Mouse (Mus musculus) kidney, embryonic 15.5 days (tissue): ENCODE measurements at regions not wholly inside any gene's neighbourhood (a gene's known extent, or its start where the extent isn't known, plus 50 kb on each side); places are given as distances from the start of the nearest gene placed in this dataset.
"Not testable (repeated sequence)": the region's sequence is repeated elsewhere in the genome, so short reads cannot be mapped to it uniquely, and the experiment has no call there.

Source experiments
- ATAC-seq: fragments of 200-750 bp; cut with Nextera tagmentation; replicated peaks from 2 replicates; pipeline ENCODE4 v1.8.0; 2017; ENCODE audit warnings: moderate TSS enrichment; ENCODE audit not compliant: low FRiP score
- H3K27ac ChIP-seq: fragments of 300-500 bp; sonication (generic); 2 replicates; pipeline ENCODE4 v1.5.1; 2015; ENCODE audit warnings: mild to moderate bottlenecking, inconsistent platforms
- H3K27me3 ChIP-seq: fragments of 300-500 bp; sonication (generic); 2 replicates; pipeline ENCODE4 v1.6.1; 2015; ENCODE audit warnings: inconsistent platforms
- H3K36me3 ChIP-seq: fragments of 300-500 bp; sonication (generic); 2 replicates; pipeline ENCODE4 v1.6.1; 2015; ENCODE audit warnings: inconsistent platforms
- H3K4me1 ChIP-seq: fragments of 300-500 bp; sonication (generic); 2 replicates; pipeline ENCODE4 v1.6.1; 2015; ENCODE audit warnings: inconsistent platforms
- H3K4me2 ChIP-seq: fragments of 300-500 bp; sonication (generic); 2 replicates; pipeline ENCODE4 v1.6.1; 2015; ENCODE audit warnings: moderate library complexity, mild to moderate bottlenecking, inconsistent platforms
- H3K4me3 ChIP-seq: fragments of 300-500 bp; sonication (generic); replicated peaks from 2 replicates; pipeline ENCODE4 v1.5.1; 2015; ENCODE audit warnings: mild to moderate bottlenecking, inconsistent platforms
- H3K9ac ChIP-seq: fragments of 300-500 bp; sonication (generic); 2 replicates; pipeline ENCODE4 v1.6.1; 2015; ENCODE audit warnings: mild to moderate bottlenecking, inconsistent platforms
- H3K9me3 ChIP-seq: fragments of 300-500 bp; sonication (generic); replicated peaks from 2 replicates; pipeline ENCODE4 v1.6.1; 2016; ENCODE audit warnings: inconsistent platforms
- WGBS: fragments of 180-500 bp; shearing (Covaris S2); methylation state at CpG from one replicate; pipeline ENCODE4 v1.1.7; 2015; ENCODE audit warnings: mixed read lengths; 5-methylcytosine and 5-hydroxymethylcytosine counted together

DNA sequence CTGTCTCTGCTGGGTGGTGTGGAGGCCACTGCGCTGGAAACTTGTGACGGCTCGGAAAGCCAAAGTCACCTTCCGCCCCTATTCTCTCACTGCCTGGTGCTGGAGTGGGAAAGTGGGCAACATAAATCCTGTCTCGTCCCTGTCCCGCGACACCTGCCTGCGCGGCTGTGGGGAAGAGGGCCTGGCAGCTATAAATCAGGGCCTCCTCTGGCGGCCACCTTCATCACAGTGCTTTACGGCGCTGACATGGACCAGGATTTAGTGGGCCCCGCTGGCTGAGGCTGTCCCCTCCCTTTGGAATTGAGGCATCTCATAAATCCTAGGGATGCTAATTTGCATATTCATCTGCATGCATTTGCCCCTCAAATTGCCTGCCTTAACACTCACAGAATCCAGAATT is 287.1 kb downstream of the Cyp26b1 start:
- no peak overlapping the region for H3K4me2 ChIP-seq
- no peak for ATAC-seq
- H3K4me3 ChIP-seq, result no peak overlapping the region
- peaks cover 45% of the 10 kb centered on the region for H3K27me3 ChIP-seq
- WGBS, result 20% methylated on average over 13 of the region's 13 CpGs
- H3K4me1 ChIP-seq, result 0 out of 2 replicates have a peak, but pooled peaks cover 5% of the 10 kb centered on the region
- no peaks in the 10 kb centered on the region for H3K36me3 ChIP-seq
- H3K27ac ChIP-seq, result no peak overlapping the region
- H3K9me3 ChIP-seq, result no peaks in the 10 kb centered on the region
- no peak overlapping the region for H3K9ac ChIP-seq

DNA sequence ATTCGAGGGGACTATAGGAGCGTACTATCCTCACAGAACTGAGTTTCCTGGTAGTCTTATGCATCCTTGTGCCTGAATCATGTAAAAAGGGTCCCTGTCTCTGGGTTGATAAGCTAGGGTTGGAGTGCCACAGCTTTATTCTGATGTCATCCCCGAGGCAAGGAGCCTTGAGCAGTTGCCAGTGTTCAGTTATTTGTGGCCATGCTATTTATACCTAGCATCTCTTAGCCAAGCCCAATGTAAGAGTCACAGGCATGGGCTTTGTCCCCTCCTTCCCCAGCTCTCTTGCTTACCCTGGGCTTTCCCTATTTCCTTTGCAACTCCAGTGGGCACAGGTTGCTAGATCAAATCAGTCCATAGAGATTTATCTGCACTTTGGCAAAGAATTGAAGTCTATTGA is 288.6 kb downstream of the Cyp26b1 start:
- WGBS, result 85% methylated on average over 3 of the region's 3 CpGs
- peaks cover 37% of the 10 kb centered on the region for H3K27me3 ChIP-seq
- H3K9me3 ChIP-seq, result no peaks in the 10 kb centered on the region
- H3K4me1 ChIP-seq, result no peaks in the 10 kb centered on the region
- no peak overlapping the region for H3K9ac ChIP-seq
- no peaks in the 10 kb centered on the region for H3K36me3 ChIP-seq
- no peak overlapping the region for H3K4me3 ChIP-seq
- no peak for ATAC-seq
- no peak overlapping the region for H3K27ac ChIP-seq
- no peak overlapping the region for H3K4me2 ChIP-seq

DNA sequence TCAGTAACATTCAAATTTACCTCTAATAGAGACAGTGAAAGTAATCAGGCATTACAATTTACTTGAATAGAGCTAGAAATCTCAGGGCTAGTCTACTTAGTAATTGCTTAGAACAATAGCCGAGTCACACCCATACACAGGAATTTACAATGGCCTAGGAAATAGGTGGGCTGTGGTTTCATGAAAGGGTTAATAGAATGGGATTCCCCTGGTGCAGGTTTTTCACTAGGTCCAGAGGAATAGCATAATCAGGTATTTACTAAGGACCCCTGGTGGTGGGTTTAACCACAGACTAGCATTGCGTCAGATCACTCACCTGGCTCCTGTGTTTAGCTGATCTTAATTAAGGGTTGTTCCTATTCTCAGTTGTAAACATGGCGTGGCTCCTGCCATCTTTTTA is 290.8 kb downstream of the Cyp26b1 start:
- not testable (repeated sequence) for H3K36me3 ChIP-seq, H3K4me3 ChIP-seq, H3K9me3 ChIP-seq, H3K27ac ChIP-seq, H3K4me1 ChIP-seq, ATAC-seq, H3K4me2 ChIP-seq, H3K9ac ChIP-seq
- whole genome bisulfite sequencing, result 85% methylated on average over 3 of the region's 3 CpGs
- peaks cover 20% of the 10 kb centered on the region for H3K27me3 ChIP-seq

DNA sequence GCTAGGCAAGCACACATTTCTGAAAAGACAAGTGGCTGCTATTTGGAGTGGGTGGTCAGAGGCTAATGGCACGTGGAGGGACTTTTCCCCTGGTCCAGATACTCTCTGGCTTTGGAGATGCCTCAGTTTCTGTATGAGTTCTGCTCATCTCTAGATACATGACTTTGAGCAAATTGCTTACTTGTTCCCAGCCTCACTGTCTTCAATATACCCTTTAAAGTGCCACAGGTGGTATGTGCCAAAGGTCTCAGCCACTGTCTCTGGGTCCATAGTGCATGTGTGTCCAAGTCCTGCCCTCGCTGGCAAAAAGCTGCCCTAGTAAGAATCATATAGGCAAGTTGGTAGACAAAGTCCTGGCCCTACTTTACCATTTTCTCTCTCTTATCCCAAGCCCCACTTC is 291.5 kb downstream of the Dysf start:
- WGBS, result 80% methylated on average over 2 of the region's 2 CpGs
- Histone ChIP-seq H3K9ac (no peak overlapping the region), H3K27ac (no peak overlapping the region), H3K9me3 (no peaks in the 10 kb centered on the region), H3K4me2 (no peak overlapping the region), H3K36me3 (no peaks in the 10 kb centered on the region), H3K4me3 (no peak overlapping the region), H3K27me3 (peaks cover 12% of the 10 kb centered on the region; the same call in 1 of the 2 replicates), H3K4me1 (no peaks in the 10 kb centered on the region)
- no peak for ATAC-seq

DNA sequence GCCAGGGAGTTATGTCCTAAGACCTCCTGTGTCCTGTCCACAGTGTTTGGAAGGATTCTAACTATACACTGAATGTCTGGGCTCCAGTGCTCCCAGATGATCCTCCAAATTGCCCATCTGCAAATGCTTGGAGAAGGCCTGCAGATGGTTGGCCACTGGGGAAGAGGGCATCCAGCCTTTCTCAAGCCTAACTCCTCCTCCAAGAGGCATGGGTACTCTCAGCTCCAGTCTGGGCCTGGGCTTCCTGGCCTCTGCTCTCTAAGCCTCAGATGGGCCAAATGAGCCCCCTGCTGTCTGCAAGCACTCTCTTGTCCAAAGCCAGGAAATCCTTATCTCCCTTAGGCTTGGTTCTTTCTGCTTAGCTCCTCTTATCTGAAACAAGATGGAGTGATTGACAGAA is 290.8 kb downstream of the Dysf start:
- H3K27ac ChIP-seq, result no peak overlapping the region
- H3K36me3 ChIP-seq, result no peaks in the 10 kb centered on the region
- H3K27me3 ChIP-seq, result peaks cover 11% of the 10 kb centered on the region; the same call in 1 of the 2 replicates
- H3K4me3 ChIP-seq, result no peak overlapping the region
- no peak overlapping the region for H3K9ac ChIP-seq
- H3K9me3 ChIP-seq, result no peaks in the 10 kb centered on the region
- no peak for ATAC-seq
- no peak overlapping the region for H3K4me2 ChIP-seq
- no peaks in the 10 kb centered on the region for H3K4me1 ChIP-seq

DNA sequence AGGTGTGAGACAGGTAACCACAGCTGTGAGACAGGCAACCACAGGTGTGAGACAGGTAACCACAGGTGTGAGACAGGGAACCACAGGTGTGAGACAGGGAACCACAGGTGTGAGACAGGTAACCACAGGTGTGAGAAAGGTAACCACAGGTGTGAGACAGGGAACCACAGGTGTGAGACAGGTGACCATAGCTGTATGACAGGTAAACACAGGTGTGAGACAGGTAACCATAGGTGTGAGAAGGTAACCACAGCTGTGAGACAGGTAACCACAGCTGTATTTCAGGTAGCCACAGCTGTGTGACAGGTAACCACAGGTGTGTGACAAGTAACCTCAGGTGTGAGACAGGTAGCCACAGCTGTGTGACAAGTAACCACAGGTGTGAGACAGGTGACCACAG is 265.5 kb downstream of the Dysf start:
- H3K9ac ChIP-seq, H3K4me2 ChIP-seq, H3K9me3 ChIP-seq, ATAC-seq, H3K4me3 ChIP-seq, H3K27ac ChIP-seq, H3K36me3 ChIP-seq: not testable (repeated sequence)
- peaks cover 64% of the 10 kb centered on the region for H3K27me3 ChIP-seq
- H3K4me1 ChIP-seq, result peaks cover 26% of the 10 kb centered on the region

DNA sequence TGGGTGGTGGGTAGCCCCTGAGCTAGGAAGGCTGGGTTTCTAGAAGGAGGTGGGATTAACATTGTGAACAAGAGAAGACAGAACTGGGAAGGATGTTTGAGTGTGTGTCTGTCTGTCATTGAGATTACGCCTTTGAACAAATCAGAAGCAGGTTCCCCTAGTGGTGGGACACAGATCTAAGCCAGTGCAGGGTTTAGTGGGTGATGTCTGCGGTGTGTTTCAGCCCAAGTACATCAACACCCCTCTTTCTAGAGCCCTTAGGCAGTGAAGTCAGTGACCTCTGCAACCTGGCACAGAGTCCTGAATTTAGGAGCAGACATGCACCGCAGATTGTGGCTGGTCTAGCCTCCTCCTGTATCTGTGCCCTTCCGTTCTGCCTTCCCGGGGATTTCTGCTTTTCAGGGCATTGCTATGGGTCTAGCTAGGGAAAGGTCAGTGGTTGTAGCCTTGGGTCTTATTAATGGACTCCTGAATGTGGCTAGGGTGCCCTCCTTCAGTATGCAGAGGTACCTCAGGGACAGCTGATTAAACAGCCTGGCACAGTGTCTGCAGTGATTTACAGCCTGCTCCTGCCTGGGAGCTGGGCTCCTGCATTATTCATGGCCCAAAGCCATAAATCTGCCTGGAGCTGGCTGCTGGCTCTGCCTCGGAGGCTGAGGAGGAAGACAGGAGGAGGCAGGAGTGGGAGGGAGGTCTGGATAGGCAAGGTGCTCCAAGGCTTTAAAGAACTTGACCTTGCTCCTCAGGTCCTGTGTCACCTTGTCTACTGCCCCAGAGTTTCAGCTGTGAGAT is 264.3 kb downstream of the Dysf start:
- Histone ChIP-seq H3K27me3 (peaks cover 73% of the 10 kb centered on the region), H3K4me3 (no peak overlapping the region), H3K9ac (no peak overlapping the region), H3K36me3 (no peaks in the 10 kb centered on the region), H3K4me2 (no peak overlapping the region), H3K9me3 (no peaks in the 10 kb centered on the region), H3K4me1 (peaks cover 26% of the 10 kb centered on the region), H3K27ac (no peak overlapping the region)
- WGBS, result 36% methylated on average over 6 of the region's 6 CpGs
- peak; percentile 83 for ATAC-seq

DNA sequence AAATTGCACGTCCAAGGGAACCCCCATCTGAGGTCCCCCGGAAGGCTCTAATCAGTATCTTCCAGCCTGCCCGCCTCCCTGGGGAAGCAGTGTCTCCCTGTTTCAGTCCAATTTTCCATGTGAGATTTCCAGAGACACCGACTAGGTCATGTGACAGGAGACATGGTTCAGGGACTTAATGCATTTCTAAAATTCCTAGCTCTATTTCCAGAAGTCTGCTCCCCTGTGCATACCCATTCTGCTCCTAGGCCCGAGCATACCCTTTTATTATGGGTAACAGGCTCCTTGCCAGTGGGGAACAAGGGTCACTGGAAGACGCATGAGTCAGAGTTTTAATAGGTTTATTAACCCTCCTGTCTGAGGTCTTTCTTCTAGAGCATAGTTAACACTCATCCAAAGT is 263.6 kb downstream of the Dysf start:
- ATAC-seq, result no peak
- Histone ChIP-seq H3K9me3 (no peaks in the 10 kb centered on the region), H3K4me3 (no peak overlapping the region), H3K36me3 (no peaks in the 10 kb centered on the region), H3K27me3 (peaks cover 73% of the 10 kb centered on the region), H3K9ac (no peak overlapping the region), H3K4me1 (peaks cover 26% of the 10 kb centered on the region), H3K27ac (no peak overlapping the region), H3K4me2 (no peak overlapping the region)
- 65% methylated on average over 6 of the region's 6 CpGs for WGBS

DNA sequence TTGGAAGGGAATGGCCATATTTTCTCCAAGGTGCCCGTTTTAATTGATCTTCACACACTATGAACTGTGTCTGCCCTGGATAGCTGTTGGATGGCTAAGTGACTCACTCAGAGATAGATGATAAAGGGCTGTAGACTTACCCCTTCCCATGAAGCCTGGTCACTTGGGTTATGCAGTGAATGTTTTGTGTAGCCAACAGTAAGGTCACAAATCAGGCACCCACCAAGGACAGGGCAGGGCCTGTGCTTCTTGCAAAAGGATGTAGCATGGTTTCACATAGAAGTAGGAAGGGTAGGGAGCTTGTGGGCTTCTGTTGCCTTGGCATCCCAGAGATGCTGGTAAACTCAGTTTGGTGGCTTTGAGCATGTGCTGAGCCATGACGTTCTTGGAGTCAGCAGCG is 263.1 kb downstream of the Dysf start:
- Histone ChIP-seq H3K9me3 (no peaks in the 10 kb centered on the region), H3K27me3 (peaks cover 71% of the 10 kb centered on the region), H3K9ac (no peak overlapping the region), H3K4me2 (no peak overlapping the region), H3K27ac (no peak overlapping the region), H3K4me3 (no peak overlapping the region), H3K4me1 (peaks cover 30% of the 10 kb centered on the region), H3K36me3 (no peaks in the 10 kb centered on the region)
- ATAC-seq, result no peak
- 86% methylated on average over 3 of the region's 3 CpGs for WGBS

DNA sequence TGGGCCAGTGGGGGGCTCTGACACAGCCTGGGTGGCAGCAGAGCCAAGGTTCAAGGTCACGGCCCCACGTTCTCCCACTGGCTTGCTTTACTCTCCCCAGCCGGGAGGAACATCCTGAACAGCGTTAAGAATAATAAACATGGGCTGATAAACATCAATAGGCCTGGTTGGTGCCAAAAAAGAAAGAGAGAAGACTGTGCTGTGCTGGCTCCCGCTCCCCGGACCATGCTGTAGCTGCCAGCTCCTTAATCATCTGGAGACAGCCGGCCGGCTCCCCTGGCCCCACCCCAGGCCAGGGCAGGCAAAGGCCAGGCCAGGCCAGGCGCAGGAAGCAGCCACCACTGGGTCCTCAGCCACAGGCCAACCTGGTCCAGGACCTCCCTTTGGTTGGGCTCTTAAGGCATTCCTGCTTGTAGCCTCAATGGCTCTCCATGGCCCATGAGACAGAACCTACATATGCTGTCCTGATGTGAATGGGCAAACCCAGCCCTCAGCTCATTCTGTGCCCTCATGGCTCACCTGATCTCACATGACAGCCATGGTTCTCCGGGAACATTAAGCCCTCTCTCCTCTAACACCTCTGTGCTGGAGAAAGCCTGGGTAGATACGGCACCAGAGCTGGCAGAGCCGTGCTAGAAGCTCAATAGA is 262.3 kb downstream of the Dysf start:
- H3K9me3 ChIP-seq, result no peaks in the 10 kb centered on the region
- WGBS, result 26% methylated on average over 12 of the region's 12 CpGs
- H3K4me2 ChIP-seq, result no peak overlapping the region
- H3K27ac ChIP-seq, result no peak overlapping the region
- H3K36me3 ChIP-seq, result no peaks in the 10 kb centered on the region
- H3K4me1 ChIP-seq, result peaks cover 33% of the 10 kb centered on the region
- peaks cover 75% of the 10 kb centered on the region for H3K27me3 ChIP-seq
- no peak overlapping the region for H3K9ac ChIP-seq
- H3K4me3 ChIP-seq, result no peak overlapping the region
- no peak for ATAC-seq

DNA sequence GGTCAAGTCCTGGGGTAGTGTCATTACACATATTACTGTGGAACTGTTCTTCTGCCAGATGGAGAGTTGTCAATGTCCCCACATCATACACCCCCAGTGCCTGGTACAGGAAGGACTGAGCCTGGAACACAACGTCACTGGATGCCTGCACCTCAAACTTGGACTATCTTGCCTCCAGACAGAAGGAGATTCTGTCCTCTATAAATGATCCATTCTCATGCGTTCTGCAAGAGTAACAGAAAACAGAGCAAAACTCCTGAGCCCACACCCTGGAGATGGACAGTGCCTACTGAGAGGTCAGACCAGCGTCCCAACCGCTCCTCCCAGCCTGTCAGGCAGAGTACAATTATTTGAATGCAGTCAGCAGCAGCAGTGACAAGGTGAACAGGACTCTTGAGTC is 261.1 kb downstream of the Dysf start:
- ATAC-seq, result no peak
- Histone ChIP-seq H3K4me3 (no peak overlapping the region), H3K36me3 (no peaks in the 10 kb centered on the region), H3K27me3 (peaks cover 76% of the 10 kb centered on the region), H3K9ac (no peak overlapping the region), H3K27ac (no peak overlapping the region), H3K9me3 (no peaks in the 10 kb centered on the region), H3K4me2 (no peak overlapping the region), H3K4me1 (peaks cover 33% of the 10 kb centered on the region)
- WGBS, result 88% methylated on average over 4 of the region's 4 CpGs

DNA sequence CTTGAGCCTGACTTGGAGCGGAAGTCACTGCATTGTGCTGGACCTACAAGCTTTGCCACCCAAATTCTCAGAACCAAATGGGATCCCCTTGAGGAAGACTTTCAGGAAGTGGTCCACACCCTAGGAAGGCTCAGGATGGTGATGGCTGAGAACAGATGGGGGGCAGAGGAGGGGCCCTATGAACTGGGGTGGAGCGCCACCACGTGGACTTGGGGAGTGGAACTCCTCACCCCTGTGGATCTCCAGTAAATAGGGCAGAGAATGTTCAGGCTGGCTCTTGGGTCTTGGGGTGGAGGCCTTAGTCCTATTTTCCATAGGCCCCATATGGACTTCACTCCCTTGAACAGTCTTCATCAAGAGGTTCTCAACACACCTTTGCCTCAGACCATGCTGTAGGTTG is 260.6 kb downstream of the Dysf start:
- Histone ChIP-seq H3K9ac (no peak overlapping the region), H3K4me3 (no peak overlapping the region), H3K36me3 (no peaks in the 10 kb centered on the region), H3K4me1 (peaks cover 33% of the 10 kb centered on the region), H3K4me2 (no peak overlapping the region), H3K27ac (no peak overlapping the region), H3K27me3 (peaks cover 80% of the 10 kb centered on the region), H3K9me3 (no peaks in the 10 kb centered on the region)
- WGBS, result 50% methylated on average over 3 of the region's 3 CpGs
- no peak for ATAC-seq

DNA sequence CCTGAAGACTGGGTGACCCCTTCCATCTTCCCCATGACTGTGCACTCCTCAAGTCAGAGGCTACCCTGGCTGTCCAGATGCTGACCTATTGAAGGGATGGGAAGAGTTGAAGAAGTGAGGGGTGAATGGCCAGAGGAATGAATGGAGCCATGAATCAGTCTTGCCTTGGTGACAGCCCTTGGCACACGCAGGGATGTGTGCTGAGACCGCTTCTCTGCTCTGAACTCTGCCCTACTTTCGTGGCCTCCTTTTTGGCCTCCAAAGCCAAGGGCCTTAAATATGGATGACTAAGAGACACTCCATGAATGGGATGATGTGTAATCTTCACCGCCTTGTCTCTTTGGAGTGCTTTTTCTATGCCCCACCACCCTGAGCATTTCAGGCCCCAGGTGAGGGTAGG is 259.7 kb downstream of the Dysf start:
- no peak overlapping the region for H3K27ac ChIP-seq
- ATAC-seq, result no peak
- 84% methylated on average over 4 of the region's 4 CpGs for WGBS
- no peaks in the 10 kb centered on the region for H3K9me3 ChIP-seq
- H3K27me3 ChIP-seq, result peaks cover 85% of the 10 kb centered on the region
- H3K36me3 ChIP-seq, result no peaks in the 10 kb centered on the region
- peaks cover 28% of the 10 kb centered on the region for H3K4me1 ChIP-seq
- no peak overlapping the region for H3K4me2 ChIP-seq
- no peak overlapping the region for H3K4me3 ChIP-seq
- H3K9ac ChIP-seq, result no peak overlapping the region
